Mouse (Mus musculus) megakaryocyte, embryonic 14.5 days (primary cell): ENCODE measurements around the gene Casc1.

ENCODE experiments used
- FLI1 ChIP-seq: IDR thresholded peaks from 2 replicates; pipeline ENCODE4 v1.6.1; 2012; ENCODE audit warnings: low read length, inconsistent platforms, mixed read lengths
- GATA1 ChIP-seq: IDR thresholded peaks from 3 replicates; pipeline ENCODE4 v1.6.1; 2012; ENCODE audit warnings: mixed read lengths, low read length, inconsistent platforms, borderline replicate concordance

GRCm38 (mm10) chr6:145215826-145216225 is 5.0 kb upstream of the Casc1 start:
- TF ChIP-seq FLI1 (no peak), GATA1 (no peak)
